Mouse (Mus musculus) urinary bladder, adult 2 months (tissue): ENCODE results near the gene Smyd3. TPM values are rescaled to one million over a fixed set of nuclear protein-coding genes. Genes with fewer than 3 reads are reported as not detected.

Source experiments
- DNase-seq: peaks from one replicate; pipeline ENCODE4 v3.0.0; 2022; ENCODE audit warnings: low spot score
- polyA plus RNA-seq: library from polyadenylated mRNA; depleted of rRNA; stranded (reverse); fragments of >200 nt; gene quantifications from 2 replicates; pipeline ENCODE4 v1.2.3, GENCODE M21; 2012

Gene Smyd3
- polyA plus RNA-seq, 1 experiment = 7.9 TPM

- no peak for DNase-seq
Observed at GRCm38 (mm10) chr1:179118673-179119072, 399.2 kb downstream of the Smyd3 start.

- DNase-seq = no peak
Observed at GRCm38 (mm10) chr1:179116729-179117663, 400.8 kb downstream of the Smyd3 start.

- no peak for DNase-seq
Observed at GRCm38 (mm10) chr1:179114833-179115495, 402.9 kb downstream of the Smyd3 start.

GRCm38 (mm10) chr1:179114385-179114784, 403.5 kb downstream of the Smyd3 start:
- DNase-seq = no peak

- DNase-seq = no peak
Observed at GRCm38 (mm10) chr1:179108759-179109158, 409.1 kb downstream of the Smyd3 start.

- no peak for DNase-seq
Observed at GRCm38 (mm10) chr1:179107761-179108694, 409.8 kb downstream of the Smyd3 start.

GRCm38 (mm10) chr1:179107211-179107610, 410.6 kb downstream of the Smyd3 start:
- DNase-seq = no peak

- no peak for DNase-seq
Observed at GRCm38 (mm10) chr1:179106702-179107145, 411.1 kb downstream of the Smyd3 start.

GRCm38 (mm10) chr1:179106103-179106701, 411.6 kb downstream of the Smyd3 start:
- DNase-seq = no peak

GRCm38 (mm10) chr1:179104447-179104846, 413.4 kb downstream of the Smyd3 start:
- no peak for DNase-seq

- DNase-seq = no peak
Observed at GRCm38 (mm10) chr1:179096993-179097392, 420.8 kb downstream of the Smyd3 start.

GRCm38 (mm10) chr1:179096323-179096722, 421.5 kb downstream of the Smyd3 start:
- no peak for DNase-seq

GRCm38 (mm10) chr1:179089174-179089573, 428.7 kb downstream of the Smyd3 start:
- no peak for DNase-seq

GRCm38 (mm10) chr1:179087033-179087998, 430.5 kb downstream of the Smyd3 start:
- no peak for DNase-seq

- no peak for DNase-seq
Observed at GRCm38 (mm10) chr1:179086208-179086607, 431.6 kb downstream of the Smyd3 start.

GRCm38 (mm10) chr1:179083098-179083497, 434.7 kb downstream of the Smyd3 start:
- DNase-seq = no peak

GRCm38 (mm10) chr1:179073846-179074245, 444.0 kb downstream of the Smyd3 start:
- DNase-seq = no peak

GRCm38 (mm10) chr1:179072935-179073654, 444.7 kb downstream of the Smyd3 start:
- DNase-seq = no peak

GRCm38 (mm10) chr1:179072406-179072805, 445.4 kb downstream of the Smyd3 start:
- DNase-seq = no peak
